Mouse (Mus musculus) left cerebral cortex, adult 8-10 months (tissue): ENCODE results near the gene Atp2a2. TPM values are rescaled to one million over a fixed set of nuclear protein-coding genes. Genes with fewer than 3 reads are reported as not detected.
A peak's percentile ranks its signal among the peaks of the same experiment; 100 is the strongest.

ENCODE experiments used
- DNase-seq, 2 experiments: peaks; one replicate each; pipeline ENCODE4 v3.0.0; 2022; ENCODE audit warnings: low spot score in 2 of 2
- total RNA-seq, 4 experiments: library from RNA; stranded (reverse); gene quantifications; 2 replicates each; pipeline ENCODE4 v1.2.4; 2022

The Atp2a2 gene
- 100 to 1,000 TPM; 616 to 703 (median 645) TPM for total RNA-seq

- peak; percentile 80 to 88 for DNase-seq
Measured at GRCm38 (mm10) chr5:122502077-122502941, at the start of gene Atp2a2. TSS of gene Atp2a2 (minus strand) at chr5:122502225.

DNA sequence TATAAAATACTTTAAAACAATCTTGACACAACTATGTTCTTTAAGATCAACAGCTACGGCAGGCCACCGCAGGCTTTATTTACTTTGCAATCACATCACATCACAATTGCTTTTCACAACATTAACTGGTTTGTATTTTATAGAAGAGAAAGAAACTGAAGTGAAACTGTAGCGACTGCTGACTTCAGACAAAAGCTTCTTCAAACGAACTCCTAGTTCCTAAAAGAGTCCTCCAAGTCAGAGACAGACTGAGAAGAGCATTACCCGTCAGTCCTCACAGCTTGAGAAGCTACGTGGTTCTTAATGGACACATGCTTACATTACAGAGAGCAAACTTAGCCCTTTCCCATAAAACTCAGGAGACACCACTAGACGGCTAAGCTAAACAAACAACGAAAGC is 48.4 kb upstream of the Atp2a2 start:
- no peak for DNase-seq

GRCm38 (mm10) chr5:122548671-122549070 is 46.6 kb upstream of the Atp2a2 start:
- DNase-seq = no peak

DNA sequence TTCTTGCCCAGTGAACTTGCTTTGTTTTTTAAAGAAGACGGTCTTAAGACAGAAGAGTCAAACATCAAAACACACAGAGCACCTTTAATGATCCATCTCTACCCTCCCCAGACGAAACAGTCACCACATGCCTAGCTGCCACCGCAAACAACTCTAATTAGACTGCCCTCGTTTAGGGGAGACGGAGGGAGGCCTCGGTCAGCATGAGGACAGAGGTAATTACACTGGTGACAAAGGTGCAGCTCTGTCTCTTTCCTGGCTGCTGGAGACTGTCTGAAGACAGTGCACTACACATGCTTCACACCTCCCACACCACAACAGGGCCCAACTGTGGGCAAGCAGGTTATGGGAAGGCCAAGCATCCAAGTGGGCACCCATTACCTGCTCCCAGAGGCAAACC is 45.8 kb upstream of the Atp2a2 start:
- DNase-seq = no peak

GRCm38 (mm10) chr5:122547251-122547714 is 45.3 kb upstream of the Atp2a2 start:
- DNase-seq = peak in 1 of 2 experiments; percentile 52

GRCm38 (mm10) chr5:122543392-122543791 is 41.4 kb upstream of the Atp2a2 start:
- no peak for DNase-seq

DNA sequence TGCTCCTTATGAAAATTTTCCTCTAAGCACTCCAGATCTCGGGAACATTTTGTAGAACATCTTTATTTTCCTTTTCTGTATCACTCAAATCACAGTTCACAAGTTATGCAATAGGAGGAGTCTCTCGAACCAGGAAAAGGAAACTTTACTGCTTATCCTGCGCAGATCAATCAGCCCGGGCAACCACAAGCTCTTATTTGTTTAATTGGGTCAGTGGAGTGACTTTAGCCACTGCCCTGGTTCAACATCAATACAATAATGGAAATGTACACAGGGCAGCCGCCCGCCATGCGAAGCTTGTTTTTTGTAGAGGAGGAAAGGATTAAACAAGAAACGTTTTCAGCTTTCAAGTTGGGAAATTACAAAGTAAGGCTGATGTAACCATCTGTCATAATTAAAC is 39.8 kb upstream of the Atp2a2 start:
- DNase-seq = no peak

DNA sequence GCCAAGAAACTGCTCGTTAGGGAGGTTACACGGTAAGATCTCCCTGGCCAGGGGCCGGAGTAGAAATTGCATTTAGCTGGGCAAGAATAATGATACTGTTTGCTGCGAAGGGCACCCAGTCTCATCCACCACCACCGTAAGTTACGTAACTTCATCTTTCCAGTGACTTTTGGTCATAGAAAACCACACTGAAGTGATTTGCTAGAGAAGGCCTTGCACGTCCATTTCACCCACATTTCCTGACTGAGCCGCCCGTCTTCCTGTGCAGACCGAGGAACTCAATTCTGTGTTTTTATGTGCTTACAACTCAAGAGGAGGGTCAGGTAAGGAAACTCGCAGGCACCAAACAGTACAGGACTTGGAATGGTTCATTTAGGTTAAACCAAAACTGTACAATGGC is 36.1 kb upstream of the Atp2a2 start:
- DNase-seq = no peak

DNA sequence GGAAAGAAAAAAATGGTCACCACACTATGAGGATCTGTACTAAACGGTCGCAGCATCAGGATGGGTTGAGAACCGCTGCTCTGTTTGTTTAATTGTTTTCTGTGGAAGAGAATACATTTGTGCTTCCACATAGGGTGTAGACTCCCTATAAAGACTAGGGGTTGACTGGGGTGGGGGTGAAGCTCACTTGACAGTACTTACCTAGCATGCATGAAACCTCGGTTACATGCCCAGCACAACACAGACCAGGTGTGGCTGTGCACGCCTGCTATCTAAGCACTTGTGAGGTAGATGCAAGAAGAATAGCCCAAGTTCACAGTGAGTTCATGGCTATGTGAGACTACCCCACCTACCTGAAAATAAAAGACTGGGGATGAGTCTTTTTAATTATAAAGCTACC is 35.6 kb upstream of the Atp2a2 start:
- DNase-seq = no peak

- no peak for DNase-seq
Measured at GRCm38 (mm10) chr5:122533884-122534283, 31.9 kb upstream of the Atp2a2 start.

DNA sequence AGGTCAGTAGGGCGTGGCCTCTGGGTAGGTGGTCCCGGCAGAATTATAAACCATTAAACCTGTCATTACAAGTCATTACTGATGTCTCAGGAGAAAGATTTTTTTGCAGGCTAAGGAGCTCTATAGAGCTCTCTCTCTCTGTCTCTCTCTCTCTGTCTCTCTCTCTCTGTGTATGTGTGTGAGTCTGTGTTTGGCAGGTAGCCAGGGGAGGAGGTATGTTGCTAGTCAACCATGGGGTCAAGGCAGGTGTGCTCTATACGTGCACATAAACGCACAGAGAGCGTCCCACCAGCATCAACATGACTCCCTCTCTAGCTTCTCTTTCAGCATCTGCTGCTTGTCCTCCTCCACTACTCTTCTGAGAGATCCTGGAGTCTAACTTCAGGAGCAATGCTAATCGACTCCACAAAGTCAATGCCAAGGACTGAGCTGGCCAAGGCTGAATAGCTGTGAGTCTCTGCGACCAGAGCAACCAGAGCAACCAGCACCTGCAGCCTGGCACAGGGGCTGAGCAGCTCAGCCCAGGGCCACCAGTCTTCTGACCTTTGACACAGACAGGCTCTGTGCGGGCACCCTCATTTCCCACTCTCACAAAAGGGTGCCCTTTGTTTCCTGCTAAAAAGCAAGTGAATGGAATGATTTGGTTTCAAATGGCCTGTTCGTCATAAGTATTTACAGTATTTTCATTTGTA is 28.0 kb upstream of the Atp2a2 start:
- DNase-seq = no peak

- peak in 1 of 2 experiments; percentile 60 for DNase-seq
Measured at GRCm38 (mm10) chr5:122529316-122529715, 27.3 kb upstream of the Atp2a2 start.

DNA sequence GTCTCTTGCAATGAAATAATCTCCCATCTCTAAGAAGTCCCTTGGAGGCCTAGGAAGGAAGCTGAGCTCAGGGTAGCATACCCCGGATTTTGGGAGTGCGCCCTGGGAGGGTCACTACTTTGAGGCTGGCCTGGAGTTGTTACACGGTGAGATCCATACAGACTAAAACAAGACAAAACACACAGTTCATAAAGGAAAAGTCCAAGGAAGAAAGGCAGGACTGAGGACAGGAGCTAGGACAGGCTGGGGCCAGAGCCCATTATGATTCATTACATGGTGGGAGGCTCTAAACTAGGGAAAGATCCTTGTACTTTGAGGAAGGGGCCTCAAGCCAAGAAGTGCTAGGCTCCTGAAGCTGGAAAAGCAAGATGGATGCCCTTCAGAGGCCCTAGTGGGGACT is 26.6 kb upstream of the Atp2a2 start:
- no peak for DNase-seq

- DNase-seq = no peak
Measured at GRCm38 (mm10) chr5:122527761-122528160, 25.7 kb upstream of the Atp2a2 start.

DNA sequence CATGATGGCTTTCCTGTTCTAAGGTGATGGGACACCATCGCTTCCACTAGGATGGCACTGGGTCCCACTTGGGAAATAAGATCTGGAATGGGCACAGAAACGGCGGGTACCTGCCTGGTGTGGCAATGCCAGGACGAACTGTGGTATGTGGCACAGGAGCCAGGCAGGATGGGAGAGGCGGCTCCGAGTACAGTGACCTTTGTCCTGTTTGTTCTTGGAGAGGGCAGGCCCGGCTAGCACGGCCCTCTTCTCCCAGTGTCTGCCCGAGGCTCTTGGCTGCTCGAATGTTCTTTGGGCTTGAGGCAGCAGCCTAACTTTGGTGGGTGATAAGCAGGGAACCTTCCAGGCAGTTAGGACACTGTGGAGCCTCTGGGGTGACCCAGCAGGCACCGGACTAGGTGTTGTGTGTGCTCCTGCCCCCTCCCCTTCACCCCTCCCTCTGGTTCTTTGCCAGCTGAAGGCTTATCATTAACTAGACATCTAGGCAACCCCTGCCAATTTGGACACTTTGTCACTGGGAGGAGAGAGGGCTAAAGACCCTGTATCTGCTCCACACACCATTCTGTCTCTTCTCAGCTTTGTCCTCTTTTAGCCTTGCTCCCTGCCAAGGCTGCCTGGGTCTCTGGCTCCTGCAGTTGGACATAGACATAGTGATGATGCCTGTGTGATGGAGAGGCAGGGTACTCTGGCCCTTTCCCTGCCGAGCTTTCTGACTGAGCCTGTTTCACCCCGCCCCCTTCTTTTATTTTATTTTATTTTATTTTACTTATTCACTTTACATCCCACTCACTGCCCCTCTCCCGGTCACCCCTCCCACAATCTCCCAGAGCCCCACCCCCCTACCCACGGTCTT is 25.1 kb upstream of the Atp2a2 start:
- no peak for DNase-seq

- DNase-seq = peak in 1 of 2 experiments; percentile 53
Measured at GRCm38 (mm10) chr5:122526405-122526804, 24.4 kb upstream of the Atp2a2 start.

DNA sequence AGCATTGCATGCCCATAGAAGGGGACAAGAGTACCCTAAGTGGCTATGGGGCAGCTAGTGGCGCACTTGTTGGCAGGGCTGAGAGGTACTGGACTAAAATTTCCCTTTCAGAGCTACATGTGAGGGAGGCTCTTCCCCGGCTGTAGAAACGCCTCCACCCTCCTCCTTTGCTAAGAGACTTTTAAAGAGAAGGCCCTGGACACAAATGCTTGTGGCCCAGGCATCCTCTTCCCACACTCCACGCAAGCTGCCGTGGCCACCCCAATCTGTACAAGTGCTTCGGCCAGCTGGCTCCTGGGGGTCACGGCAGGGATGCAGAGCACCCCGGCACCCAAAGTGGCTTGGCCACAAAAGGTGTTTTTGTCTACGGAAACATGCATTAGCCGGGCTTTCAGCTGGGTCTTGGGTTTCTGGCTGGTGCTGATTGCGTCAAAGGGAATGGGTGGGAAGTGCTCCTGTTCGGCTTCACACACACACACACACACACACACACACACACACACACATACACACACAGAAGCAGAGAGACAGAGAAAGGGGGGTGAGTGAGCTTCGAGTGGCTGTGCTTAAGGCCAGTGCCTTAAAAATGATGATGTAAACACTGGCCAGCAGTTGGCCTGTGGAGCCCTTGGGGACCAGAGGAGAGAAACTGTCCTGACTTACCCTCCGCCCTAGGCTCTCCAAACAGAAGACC is 23.4 kb upstream of the Atp2a2 start:
- no peak for DNase-seq

DNA sequence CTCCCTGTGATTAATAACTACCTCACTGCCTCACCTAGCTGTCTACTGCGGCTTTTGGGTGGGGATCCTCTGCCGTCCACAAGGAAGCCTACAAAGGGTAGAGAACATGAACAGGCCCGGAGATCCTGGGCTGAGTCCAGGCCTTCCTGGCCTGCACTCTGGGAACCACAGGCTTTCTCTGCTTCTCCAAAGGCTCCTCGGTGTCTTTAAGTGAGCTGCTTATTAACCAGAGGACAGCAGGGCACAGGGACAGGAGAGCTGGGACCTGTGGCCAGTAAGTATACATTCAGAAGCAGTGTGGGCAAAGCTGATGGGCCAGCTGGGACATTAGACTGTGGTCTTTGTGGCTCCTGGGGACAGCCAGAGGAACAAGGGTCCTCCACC is 22.8 kb upstream of the Atp2a2 start:
- no peak for DNase-seq

DNA sequence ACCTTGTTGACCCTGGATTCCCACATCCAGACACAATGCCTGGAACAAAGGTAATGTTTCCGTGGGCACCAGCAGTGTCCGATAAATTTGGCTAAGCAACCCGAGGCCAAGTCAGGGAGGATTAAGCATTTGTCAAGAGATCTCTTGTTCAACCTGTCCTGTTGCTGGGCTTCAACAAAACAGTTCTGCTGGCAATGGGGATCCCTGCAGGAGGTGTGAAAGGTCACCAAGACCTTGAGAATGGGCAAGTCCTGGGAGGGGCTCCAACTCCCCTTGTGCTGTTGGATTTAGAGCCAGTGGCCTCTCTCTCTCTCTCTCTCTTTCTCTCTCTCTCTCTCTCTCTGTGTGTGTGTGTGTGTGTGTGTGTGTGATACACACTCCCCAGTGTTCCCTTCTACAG is 22.2 kb upstream of the Atp2a2 start:
- DNase-seq = no peak

DNA sequence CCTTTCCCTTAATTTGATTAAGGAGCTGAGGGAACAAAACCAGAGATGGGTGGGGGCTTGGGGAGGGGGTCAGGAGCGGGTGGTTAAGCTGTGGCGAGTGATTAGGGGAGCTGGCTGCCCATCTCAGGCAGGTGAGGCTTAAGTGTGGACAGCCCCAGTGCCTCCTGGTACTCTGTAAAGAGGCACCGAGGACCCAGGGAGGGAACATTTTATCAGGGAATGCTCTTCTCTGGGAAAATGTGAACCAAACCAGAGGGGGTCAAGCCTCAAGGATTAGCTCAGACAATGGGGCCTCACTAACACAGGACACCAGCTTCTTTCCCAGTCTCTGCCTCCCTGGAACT is 19.1 kb upstream of the Atp2a2 start:
- DNase-seq = no peak
